Mouse (Mus musculus) limb, embryonic 10.5 days (tissue): ENCODE results near the gene Atpaf1. TPM values are rescaled to one million over a fixed set of nuclear protein-coding genes. Genes with fewer than 3 reads are reported as not detected.

Experiments used
- DNase-seq: peaks from one replicate; pipeline ENCODE4 v3.0.0-alpha.2; 2017; ENCODE audit warnings: low spot score
- H3K27ac ChIP-seq: fragments of 300-500 bp; sonication (generic); 2 replicates; pipeline ENCODE4 v1.5.1; 2016; ENCODE audit warnings: mild to moderate bottlenecking
- H3K27me3 ChIP-seq: fragments of 300-500 bp; sonication (generic); 2 replicates; pipeline ENCODE4 v1.6.1; 2016; ENCODE audit warnings: low read depth, mild to moderate bottlenecking; ENCODE audit not compliant: poor library complexity, severe bottlenecking
- H3K36me3 ChIP-seq: fragments of 300-500 bp; sonication (generic); 2 replicates; pipeline ENCODE4 v1.6.1; 2016; ENCODE audit warnings: mild to moderate bottlenecking, moderate library complexity
- H3K4me1 ChIP-seq: fragments of 300-500 bp; sonication (generic); 2 replicates; pipeline ENCODE4 v1.6.1; 2016
- H3K4me3 ChIP-seq: fragments of 300-500 bp; sonication (generic); 2 replicates; pipeline ENCODE4 v1.5.1; 2016; ENCODE audit warnings: mild to moderate bottlenecking, moderate library complexity
- H3K9me3 ChIP-seq: fragments of 300-500 bp; sonication (generic); replicated peaks from 2 replicates; pipeline ENCODE4 v1.6.1; 2016; ENCODE audit warnings: mild to moderate bottlenecking
- WGBS: fragments of 180-500 bp; shearing (Covaris S2); methylation state at CpG from one replicate; pipeline ENCODE4 v1.1.7; 2016; 5-methylcytosine and 5-hydroxymethylcytosine counted together
- polyA plus RNA-seq: library from polyadenylated mRNA; unstranded; fragments of >200 nt; fragmentation: Nextera tagmentation; extraction: Ambion mirVana; gene quantifications from 2 replicates; pipeline ENCODE4 v1.2.1, GENCODE M21; 2016

Gene Atpaf1
- polyA plus RNA-seq, 1 experiment from 2014 or later = 58.0 TPM

DNA sequence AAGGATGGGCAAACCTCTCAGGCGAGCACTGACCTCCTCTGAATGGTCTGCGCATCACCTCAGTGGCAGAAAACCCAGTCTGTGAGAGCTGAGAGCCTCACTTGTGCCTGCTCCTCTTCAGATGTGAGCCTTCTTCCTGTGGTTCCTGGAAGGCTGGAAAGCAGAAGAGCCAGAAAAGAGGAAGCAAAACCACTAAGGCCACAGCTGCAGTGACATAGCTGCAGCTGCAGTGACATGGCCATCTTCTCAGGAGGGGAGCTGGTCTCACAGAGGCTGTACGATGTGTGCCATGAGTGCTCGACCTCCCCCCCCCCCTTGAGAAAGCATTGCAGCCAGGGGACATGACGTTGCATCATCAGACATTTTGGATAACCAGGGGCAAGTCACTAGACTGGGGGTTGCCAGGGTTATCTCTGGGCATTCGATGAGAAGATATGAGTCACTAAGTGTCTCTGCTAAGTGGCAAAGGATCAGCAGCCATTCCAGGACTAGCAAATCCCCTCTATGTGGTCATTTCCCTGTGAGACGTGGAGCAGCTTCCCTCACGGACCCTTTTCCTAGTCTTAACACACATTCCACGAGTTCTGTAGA lies 72.8 kb downstream of the Atpaf1 start:
- Histone ChIP-seq H3K27ac (peak overlapping the region; percentile 10; the same call in 1 of the 2 replicates), H3K4me1 (peaks cover 44% of the 10 kb centered on the region), H3K27me3 (no peaks in the 10 kb centered on the region), H3K9me3 (no peaks in the 10 kb centered on the region), H3K36me3 (peaks cover 54% of the 10 kb centered on the region), H3K4me3 (no peak overlapping the region)
- 87% methylated on average over 9 of the region's 9 CpGs for WGBS
- no peak for DNase-seq

DNA sequence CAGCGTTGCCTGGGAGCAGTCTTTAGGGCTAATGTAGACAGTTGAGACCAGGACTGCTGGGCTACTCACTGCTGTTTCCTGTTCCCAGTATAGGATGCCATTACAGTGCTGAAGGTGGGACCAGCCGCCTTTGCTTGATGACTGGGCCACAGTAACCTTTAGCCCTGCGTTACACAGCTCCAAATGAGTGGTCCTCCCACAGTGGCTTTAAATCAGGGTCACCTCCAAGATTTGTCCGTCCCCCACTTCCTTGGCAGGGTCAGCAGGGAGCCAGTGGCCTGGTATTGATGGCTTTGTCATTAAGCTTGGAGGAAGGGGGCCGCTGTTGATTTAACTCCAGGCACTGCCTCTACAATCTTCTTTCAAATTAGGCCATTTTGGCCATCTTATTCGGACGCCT lies 78.7 kb downstream of the Atpaf1 start:
- H3K4me1 ChIP-seq = peaks cover 48% of the 10 kb centered on the region
- H3K36me3 ChIP-seq = peaks cover 30% of the 10 kb centered on the region
- H3K27me3 ChIP-seq = peaks cover 8% of the 10 kb centered on the region; the same call in 1 of the 2 replicates
- H3K9me3 ChIP-seq = no peaks in the 10 kb centered on the region
- DNase-seq = peak; percentile 58
- peak overlapping the region; percentile 81 for H3K27ac ChIP-seq
- 27% methylated on average over 7 of the region's 7 CpGs for WGBS
- H3K4me3 ChIP-seq = peak overlapping the region; percentile 28

GRCm38 (mm10) chr4:115863880-115864279 lies 79.3 kb downstream of the Atpaf1 start:
- Histone ChIP-seq H3K9me3 (no peaks in the 10 kb centered on the region), H3K27ac (peak overlapping the region; percentile 81), H3K36me3 (peaks cover 27% of the 10 kb centered on the region), H3K4me3 (peak overlapping the region; percentile 28), H3K4me1 (peaks cover 54% of the 10 kb centered on the region), H3K27me3 (peaks cover 8% of the 10 kb centered on the region; the same call in 1 of the 2 replicates)
- WGBS = 7% methylated on average over 10 of the region's 10 CpGs
- DNase-seq = peak; percentile 65

Other genes starting within 250 kb of the Atpaf1 start
- not detected in 2 replicates for gene Cyp4a31, start 221.2 kb upstream of the Atpaf1 start, polyA plus RNA-seq
- not detected in 2 replicates for gene Cyp4a32, start 183.8 kb upstream of the Atpaf1 start, polyA plus RNA-seq
- not detected in 2 replicates for gene Cyp4b1, start 137.1 kb upstream of the Atpaf1 start, polyA plus RNA-seq
- gene Efcab14, start 47.1 kb upstream of the Atpaf1 start, polyA plus RNA-seq = 30.8 and 34.0 TPM in 2 replicates
- 0.43 TPM in 1 of 2 replicates, not detected in the other for gene Tex38, start 3.8 kb upstream of the Atpaf1 start, polyA plus RNA-seq
- gene Mob3c, start 43.3 kb downstream of the Atpaf1 start, polyA plus RNA-seq = 4.4 and 6.5 TPM in 2 replicates
- 23.1 and 29.6 TPM in 2 replicates for gene Mknk1, start 54.4 kb downstream of the Atpaf1 start, polyA plus RNA-seq
- gene Kncn, start 99.6 kb downstream of the Atpaf1 start, polyA plus RNA-seq = not detected in 2 replicates
- gene 6430628N08Rik, start 105.9 kb downstream of the Atpaf1 start, polyA plus RNA-seq = 0.11 TPM in 1 of 2 replicates, not detected in the other
- gene Dmbx1, start 155.1 kb downstream of the Atpaf1 start, polyA plus RNA-seq = 0.05 and 0.11 TPM in 2 replicates
- gene Faah, start 233.1 kb downstream of the Atpaf1 start, polyA plus RNA-seq = 0.49 and 0.58 TPM in 2 replicates